23 mouse cellular contexts compared by ENCODE assay signal in the genomic region with DNA sequence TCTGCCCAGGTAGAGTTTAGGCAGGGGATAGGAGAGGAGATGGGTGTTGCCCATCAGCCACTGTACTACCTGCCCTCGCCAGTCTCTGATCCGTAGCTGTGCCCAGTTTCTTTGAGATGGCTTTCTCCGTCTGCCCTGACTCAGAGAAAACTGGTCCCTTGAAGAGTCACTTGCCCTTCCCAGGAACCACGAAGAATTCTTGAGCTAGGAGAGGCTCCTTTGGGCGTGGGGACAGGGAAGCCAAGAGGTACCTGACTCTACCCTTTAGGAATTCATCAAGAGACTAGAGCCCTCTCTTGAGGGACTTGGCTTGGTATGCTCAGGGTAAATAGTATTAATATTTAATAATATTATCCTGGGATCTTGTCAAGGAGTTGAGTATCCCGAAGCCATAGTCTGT. TPM values are rescaled to one million over a fixed set of nuclear protein-coding genes. Genes with fewer than 3 reads are reported as not detected.
DNase-seq lines count a peak whose midpoint lies in the region; ATAC-seq and TF ChIP-seq lines count a peak whose summit lies in the region.
"Had no signal": no experiment of that assay in that cellular context is flagged by ENCODE, and none has a peak within 500 bp of the region (broad histone marks: within the 10 kb centered on the region; RNA-seq: fewer than 3 reads in every experiment).

No protein-coding gene starts in this region.

- peaks cover 9% of the 10 kb centered on the region; the same call in 1 of the 2 replicates for H3K27me3 ChIP-seq in lung, embryonic 16.5 days (ENCODE audit: control insufficient read depth, insufficient read depth, low read depth, low read length)
- peaks cover 31% of the 10 kb centered on the region for H3K27me3 ChIP-seq in hindbrain, embryonic 16.5 days (replicated peaks; ENCODE audit: control insufficient read depth, insufficient read depth, low read length)

- peak overlapping the region; percentile 78 for H3K27ac ChIP-seq in lung, embryonic 16.5 days (ENCODE audit: low read length)
- no peak overlapping the region for H3K27ac ChIP-seq in hindbrain, embryonic 16.5 days (ENCODE audit: low read depth, low read length)
- H3K27ac ChIP-seq: forebrain, embryonic 10.5 days; hindbrain, embryonic 14.5 days; layer of hippocampus, adult 2 months; liver, embryonic 15.5 days; midbrain, embryonic 12.5 days; neural tube, embryonic 15.5 days had no signal

- peak; percentile 65 to 77 for DNase-seq in lung, adult 18-20 months
- DNase-seq in lung, adult 2 months, result no peak
- DNase-seq in lung, postnatal 4 days, result peak; percentile 49 to 68
- DNase-seq in left cerebral cortex, postnatal 10 days (ENCODE audit: extremely low spot score in 1 of 2, low spot score in 2 of 2), result no peak
- no peak for DNase-seq in kidney, adult 11 months
- DNase-seq: adrenal gland, postnatal 25 days; cerebellum, adult 9-10 months; gastrocnemius, postnatal 14 days; heart, adult 11 months; heart, postnatal 36 days; kidney, postnatal 25 days; layer of hippocampus, postnatal 36 days; thymus, postnatal 14 days had no signal

- intact Hi-C loops in left cerebral cortex, postnatal 10 days (cut with DNase I), result no loop called here

- H3K4me2 ChIP-seq in lung, embryonic 16.5 days (ENCODE audit: low read depth, low read length), result peak overlapping the region; percentile 26; the same call in 1 of the 2 replicates
- no peak overlapping the region for H3K4me2 ChIP-seq in hindbrain, embryonic 16.5 days (ENCODE audit: low read length)
- H3K4me2 ChIP-seq: hindbrain, embryonic 14.5 days; liver, embryonic 15.5 days; midbrain, embryonic 12.5 days; neural tube, embryonic 15.5 days had no signal

- no peak for TF ChIP-seq POLR2A in lung, adult 2 months (IDR thresholded peaks at IDR 0.05; ENCODE audit: borderline replicate concordance, extremely low read depth, low read depth, low read length)

- no peak overlapping the region for H3K4me3 ChIP-seq in lung, adult 2 months (replicated peaks; ENCODE audit: extremely low read depth, low read depth, low read length)
- no peak overlapping the region for H3K4me3 ChIP-seq in lung, embryonic 16.5 days (ENCODE audit: low read length)
- no peak overlapping the region for H3K4me3 ChIP-seq in hindbrain, embryonic 16.5 days (ENCODE audit: low read length)
- H3K4me3 ChIP-seq: forebrain, embryonic 10.5 days; layer of hippocampus, adult 2 months; liver, embryonic 15.5 days; midbrain, embryonic 12.5 days; neural tube, embryonic 15.5 days had no signal

- 66% methylated on average over 6 of the region's 6 CpGs for WGBS in lung, adult 2 months
- 53% methylated on average over 6 of the region's 6 CpGs for WGBS in lung, embryonic 16.5 days
- WGBS in hindbrain, embryonic 16.5 days, result 81% methylated on average over 6 of the region's 6 CpGs

- TF ChIP-seq CTCF in lung, adult 2 months (IDR thresholded peaks at IDR 0.05; ENCODE audit: insufficient read depth, low read length), result no peak

- no peak for ATAC-seq in lung, embryonic 16.5 days (ENCODE audit: low read depth)
- ATAC-seq in hindbrain, embryonic 16.5 days, result no peak
- ATAC-seq: CD4-positive, CD25-positive, alpha-beta regulatory T cell, adult 4 months; forebrain, embryonic 16.5 days had no signal

- H3K9ac ChIP-seq in lung, embryonic 16.5 days (ENCODE audit: low read length), result no peak overlapping the region; the same call in 1 of the 2 replicates
- no peak overlapping the region for H3K9ac ChIP-seq in hindbrain, embryonic 16.5 days (ENCODE audit: low read depth, low read length)
- H3K9ac ChIP-seq: hindbrain, embryonic 14.5 days; liver, embryonic 15.5 days; midbrain, embryonic 12.5 days; neural tube, embryonic 15.5 days had no signal

- H3K4me1 ChIP-seq in lung, adult 2 months (ENCODE audit: control insufficient read depth, insufficient read depth, low read length), result peaks cover 4% of the 10 kb centered on the region
- H3K4me1 ChIP-seq in lung, embryonic 16.5 days (replicated peaks; ENCODE audit: control insufficient read depth, insufficient read depth, low read length), result peaks cover 51% of the 10 kb centered on the region
- peaks cover 12% of the 10 kb centered on the region for H3K4me1 ChIP-seq in hindbrain, embryonic 16.5 days (ENCODE audit: control insufficient read depth, insufficient read depth, low read depth, low read length)

- H3K36me3 ChIP-seq in lung, embryonic 16.5 days (ENCODE audit: control insufficient read depth, insufficient read depth, low read length), result no peaks in the 10 kb centered on the region
- H3K36me3 ChIP-seq in hindbrain, embryonic 16.5 days (ENCODE audit: control insufficient read depth, insufficient read depth, low read length), result no peaks in the 10 kb centered on the region

- no peaks in the 10 kb centered on the region for H3K9me3 ChIP-seq in lung, embryonic 16.5 days (ENCODE audit: control insufficient read depth, low read length)
- H3K9me3 ChIP-seq in hindbrain, embryonic 16.5 days (ENCODE audit: control insufficient read depth, low read length), result no peaks in the 10 kb centered on the region
- H3K9me3 ChIP-seq: forebrain, embryonic 10.5 days; liver, embryonic 15.5 days; midbrain, embryonic 12.5 days; neural tube, embryonic 15.5 days had no signal

RNA-seq across cellular contexts. Expression of a gene that starts 3.8 kb away (rescaled TPM):
- polyA plus RNA-seq in lung, adult 2 months (2012; rRNA removed), result 91.8 and 94.0 TPM in 2 replicates
- polyA plus RNA-seq in lung, embryonic 16.5 days (2015; fragmentation: Nextera tagmentation; extraction: Ambion mirVana), result 45.0 and 58.7 TPM in 2 replicates
- total RNA-seq in left cerebral cortex, postnatal 10 days (2021), result 1 to 10 TPM in 1 of 2 experiments, under 1 TPM in 1; 0.63 to 1.6 TPM
- 1.3 and 2.1 TPM in 2 replicates for polyA plus RNA-seq in hindbrain, embryonic 16.5 days (2015; fragmentation: Nextera tagmentation; extraction: Ambion mirVana)

RNA-seq across cellular contexts. Expression of a gene that starts 13.1 kb away (rescaled TPM):
- polyA plus RNA-seq in lung, adult 2 months (2012; rRNA removed), result 28.9 and 31.3 TPM in 2 replicates
- polyA plus RNA-seq in lung, embryonic 16.5 days (2015; fragmentation: Nextera tagmentation; extraction: Ambion mirVana), result 36.9 and 38.1 TPM in 2 replicates
- 10 to 100 TPM; 13.9 to 14.2 TPM for total RNA-seq in left cerebral cortex, postnatal 10 days (2021)
- polyA plus RNA-seq in hindbrain, embryonic 16.5 days (2015; fragmentation: Nextera tagmentation; extraction: Ambion mirVana), result 18.7 and 23.3 TPM in 2 replicates

RNA-seq across cellular contexts. Expression of a gene that starts 14.2 kb away (rescaled TPM):
- 105 and 144 TPM in 2 replicates for polyA plus RNA-seq in lung, adult 2 months (2012; rRNA removed)
- polyA plus RNA-seq in lung, embryonic 16.5 days (2015; fragmentation: Nextera tagmentation; extraction: Ambion mirVana), result 21.6 and 22.0 TPM in 2 replicates
- 10 to 100 TPM; 15.7 to 17.7 TPM for total RNA-seq in left cerebral cortex, postnatal 10 days (2021)
- 9.0 and 12.6 TPM in 2 replicates for polyA plus RNA-seq in hindbrain, embryonic 16.5 days (2015; fragmentation: Nextera tagmentation; extraction: Ambion mirVana)

RNA-seq across cellular contexts. Expression of a gene that starts 30.6 kb away (rescaled TPM):
- polyA plus RNA-seq in lung, adult 2 months (2012; rRNA removed), result 5.4 and 7.9 TPM in 2 replicates
- polyA plus RNA-seq in lung, embryonic 16.5 days (2015; fragmentation: Nextera tagmentation; extraction: Ambion mirVana), result 0.83 and 2.0 TPM in 2 replicates
- total RNA-seq in left cerebral cortex, postnatal 10 days (2021), result under 1 TPM; 0.17 to 0.93 TPM
- 0.16 and 0.31 TPM in 2 replicates for polyA plus RNA-seq in hindbrain, embryonic 16.5 days (2015; fragmentation: Nextera tagmentation; extraction: Ambion mirVana)
- polyA plus RNA-seq: CD4-positive, CD25-positive, alpha-beta regulatory T cell, adult 4 months; hindbrain, embryonic 14.5 days had no signal

Comparison
In these comparisons a context has a peak if more than half of its experiments do, and no peak if none do; other contexts are left out.
1. DNase-seq: peak in lung, adult 18-20 months (2 of 2) and lung, postnatal 4 days (2 of 2); none in lung, adult 2 months (single experiment), left cerebral cortex, postnatal 10 days (0 of 2) and kidney, adult 11 months (single experiment).
2. RNA of a gene that starts 3.8 kb away (polyA plus RNA-seq): 91.8 to 94.0 TPM in lung, adult 2 months and 45.0 to 58.7 TPM in lung, embryonic 16.5 days; 1.3 to 2.1 TPM in hindbrain, embryonic 16.5 days; every median in the first group is over 10 times any median in the second.